Mouse (Mus musculus) E14TG2a.4 (cell line): Measurements from ENCODE around the gene Snrpe.

ENCODE experiments used
- H3K27me3 ChIP-seq: 2 replicates; pipeline ENCODE4 v1.6.1; 2014; ENCODE audit warnings: low read length, control low read depth; ENCODE audit not compliant: insufficient read depth
- H3K36me3 ChIP-seq: 2 replicates; pipeline ENCODE4 v1.6.1; 2014; ENCODE audit warnings: low read length, control low read depth; ENCODE audit not compliant: insufficient read depth
- H3K4me1 ChIP-seq: replicated peaks from 2 replicates; pipeline ENCODE4 v1.6.1; 2014; ENCODE audit warnings: low read depth, low read length, control low read depth
- H3K4me3 ChIP-seq: replicated peaks from 2 replicates; pipeline ENCODE4 v1.5.1; 2014; ENCODE audit warnings: mild to moderate bottlenecking, low read length
- H3K9me3 ChIP-seq: 2 replicates; pipeline ENCODE4 v1.6.1; 2014; ENCODE audit warnings: low read length, control low read depth
- CTCF ChIP-seq: conservative IDR thresholded peaks from 2 replicates; pipeline ENCODE4 v1.5.1; 2014; ENCODE audit warnings: low read length
- NANOG ChIP-seq: IDR thresholded peaks from 2 replicates; pipeline ENCODE4 v1.6.1; 2014; ENCODE audit warnings: borderline replicate concordance, low read length, mixed read lengths
- POU5F1 ChIP-seq: IDR thresholded peaks from 2 replicates; pipeline ENCODE4 v1.6.1; 2014; ENCODE audit warnings: low read length, borderline replicate concordance

Snrpe gene

GRCm38 (mm10) chr1:133585995-133586537 lies 24.0 kb downstream of the Snrpe start:
- no peak overlapping the region for H3K4me3 ChIP-seq
- TF ChIP-seq CTCF = no peak
- peaks cover 3% of the 10 kb centered on the region; the same call in 1 of the 2 replicates for H3K27me3 ChIP-seq
- no peaks in the 10 kb centered on the region for H3K36me3 ChIP-seq
- no peaks in the 10 kb centered on the region for H3K9me3 ChIP-seq
- 0 out of 2 replicates have a peak, but pooled peaks cover 3% of the 10 kb centered on the region for H3K4me1 ChIP-seq

GRCm38 (mm10) chr1:133571293-133571692 lies 38.8 kb downstream of the Snrpe start:
- H3K36me3 ChIP-seq = no peaks in the 10 kb centered on the region
- no peak overlapping the region for H3K4me3 ChIP-seq
- H3K4me1 ChIP-seq = no peaks in the 10 kb centered on the region
- no peak for TF ChIP-seq CTCF
- TF ChIP-seq NANOG = no peak
- TF ChIP-seq POU5F1 = no peak
- no peaks in the 10 kb centered on the region for H3K27me3 ChIP-seq
- H3K9me3 ChIP-seq = peaks cover 9% of the 10 kb centered on the region
